15 mouse cellular contexts compared by ENCODE assay signal in the genomic region with DNA sequence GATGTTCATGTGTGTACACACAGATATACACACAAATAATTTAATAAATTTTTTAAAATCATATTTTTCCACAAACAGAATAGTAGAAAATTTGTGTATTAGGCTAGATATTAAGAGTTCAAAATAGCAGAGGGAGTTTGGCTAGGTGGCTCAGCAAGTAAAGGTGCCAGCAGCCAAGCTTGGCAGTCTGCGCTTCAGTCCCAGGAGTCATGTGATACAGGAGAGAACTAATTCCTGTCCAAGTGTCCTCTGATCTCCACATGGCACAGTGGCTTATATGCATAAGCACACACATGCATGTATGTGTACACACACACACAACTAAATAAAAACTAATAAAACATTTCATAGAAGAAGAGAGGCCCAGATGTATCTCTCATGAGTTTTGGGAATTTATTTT. TPM values are rescaled to one million over a fixed set of nuclear protein-coding genes. Genes with fewer than 3 reads are reported as not detected.
DNase-seq lines count a peak whose midpoint lies in the region; TF ChIP-seq lines count a peak whose summit lies in the region.
"Had no signal": no experiment of that assay in that cellular context is flagged by ENCODE, and none has a peak within 500 bp of the region (broad histone marks: within the 10 kb centered on the region; RNA-seq: fewer than 3 reads in every experiment).

No protein-coding gene starts in this region.

- H3K4me1 ChIP-seq in kidney, adult 2 months (ENCODE audit: control insufficient read depth, insufficient read depth, low read length): peaks cover 11% of the 10 kb centered on the region
- H3K4me1 ChIP-seq: forebrain, embryonic 13.5 days; limb, embryonic 15.5 days; neural tube, embryonic 12.5 days had no signal

- TF ChIP-seq CTCF in kidney, adult 2 months (conservative IDR thresholded peaks at IDR 0.05; ENCODE audit: insufficient read depth, insufficient read length, low read depth, low read length): no peak

- TF ChIP-seq POLR2A in kidney, adult 2 months (IDR thresholded peaks at IDR 0.05; ENCODE audit: low read depth, low read length): no peak

- peak; percentile 12 for DNase-seq in cerebellum, adult 11 months
- no peak for DNase-seq in cerebellum, postnatal 4 days (ENCODE audit: low spot score in 2 of 2)
- peak; percentile 51 for DNase-seq in kidney, adult 2 months
- no peak for DNase-seq in kidney, postnatal 10 days
- DNase-seq in cerebellum, adult 11-12 months: peak; percentile 25
- peak; percentile 50 to 61 for DNase-seq in cerebellum, postnatal 25 days
- DNase-seq in left cerebral cortex, postnatal 4 days: no peak
- DNase-seq: kidney, adult 11 months; lung, adult 18-20 months; right cerebral cortex, postnatal 14 days; thymus, postnatal 4 days had no signal

- H3K27ac ChIP-seq in kidney, adult 2 months (ENCODE audit: insufficient read depth, low read depth, low read length): no peak overlapping the region
- H3K27ac ChIP-seq: forebrain, embryonic 13.5 days; limb, embryonic 15.5 days; neural tube, embryonic 12.5 days had no signal

- intact Hi-C loops in left cerebral cortex, postnatal 4 days (cut with DNase I): no loop called here

- no peak overlapping the region for H3K4me3 ChIP-seq in kidney, adult 2 months (ENCODE audit: insufficient read depth, low read depth, low read length)
- H3K4me3 ChIP-seq: forebrain, embryonic 13.5 days; limb, embryonic 15.5 days; neural tube, embryonic 12.5 days had no signal

- no peaks in the 10 kb centered on the region; the same call in 1 of the 2 replicates for H3K36me3 ChIP-seq in kidney, adult 2 months (ENCODE audit: control insufficient read depth, insufficient read depth, low read length)

- 38% methylated on average over 1 of the region's 1 CpGs for WGBS in kidney, adult 2 months

- H3K27me3 ChIP-seq in kidney, adult 2 months (replicated peaks; ENCODE audit: control insufficient read depth, insufficient read depth, low read length): no peaks in the 10 kb centered on the region
- H3K27me3 ChIP-seq: forebrain, embryonic 13.5 days; limb, embryonic 15.5 days; neural tube, embryonic 12.5 days had no signal

RNA-seq across cellular contexts. Expression of a gene that starts 43.4 kb away (rescaled TPM):
- 4.6 and 5.7 TPM in 2 replicates for polyA plus RNA-seq in kidney, adult 2 months (2012; rRNA removed)
- 10 to 100 TPM; 14.5 to 16.4 TPM for total RNA-seq in left cerebral cortex, postnatal 4 days (2021)

RNA-seq across cellular contexts. Expression of a gene that starts 50.6 kb away (rescaled TPM):
- 2.9 and 4.8 TPM in 2 replicates for polyA plus RNA-seq in kidney, adult 2 months (2012; rRNA removed)
- under 1 TPM; 0.12 to 0.60 TPM for total RNA-seq in left cerebral cortex, postnatal 4 days (2021)
- total RNA-seq: monocyte, adult 5-6 weeks had no signal

Comparison
In these comparisons a context has a peak if more than half of its experiments do, and no peak if none do; other contexts are left out.
1. DNase-seq: peak in cerebellum, adult 11 months (single experiment), kidney, adult 2 months (single experiment), cerebellum, adult 11-12 months (single experiment) and cerebellum, postnatal 25 days (2 of 2); none in cerebellum, postnatal 4 days (0 of 2), kidney, postnatal 10 days (single experiment) and left cerebral cortex, postnatal 4 days (single experiment).